Mouse (Mus musculus): ENCODE results near the gene H1f0.

Gene H1f0

DNA sequence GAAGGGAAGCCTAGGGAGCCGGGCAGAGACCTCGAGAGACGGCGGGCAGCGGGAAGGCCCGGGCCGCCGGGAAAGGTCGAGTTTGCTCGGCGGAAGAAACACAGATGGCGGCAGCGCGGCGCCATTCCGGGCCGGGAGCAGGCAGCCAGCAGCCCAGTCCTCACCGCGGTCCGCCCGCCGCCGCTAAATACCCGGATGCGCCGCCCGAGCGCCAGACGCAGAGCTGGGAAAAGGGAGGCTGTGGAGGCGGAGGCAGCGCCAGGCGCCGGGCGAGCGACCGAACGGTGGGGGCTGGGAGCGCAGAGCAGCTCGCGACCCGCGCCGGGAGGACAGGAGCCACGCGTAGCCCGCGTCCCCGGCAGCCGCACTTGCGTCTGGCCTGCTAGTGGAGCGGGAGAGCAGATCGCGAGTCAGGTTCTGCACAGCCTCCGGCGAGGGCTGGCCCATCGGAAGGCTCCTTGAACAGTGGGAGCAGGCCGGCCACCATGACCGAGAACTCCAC lies at the start of gene H1f0:
H1f0 (plus strand) TSS at position 214 of the 502 bp plus-strand sequence.
- peak; percentile 75 to 80 for DNase-seq

DNA sequence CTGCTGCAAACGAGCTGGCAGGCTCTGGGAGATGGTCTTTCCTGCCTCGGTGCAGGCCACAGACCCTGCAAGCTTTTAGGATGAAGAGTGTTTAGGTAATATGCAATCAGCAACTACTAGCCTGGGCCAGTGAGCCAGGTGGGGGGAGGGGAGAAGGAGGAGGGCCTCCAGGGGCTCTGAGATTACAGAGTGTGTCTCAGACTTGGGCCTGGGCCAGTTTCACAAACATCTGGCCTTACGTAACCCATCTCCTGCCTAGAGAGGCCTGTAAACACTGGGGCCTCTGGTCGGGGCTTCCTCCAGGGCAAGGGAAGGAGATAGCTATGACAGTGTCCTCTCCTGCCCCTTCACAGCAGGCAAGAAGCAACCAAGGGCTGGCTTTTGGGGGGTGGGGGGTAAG lies 49.4 kb upstream of the H1f0 start:
- DNase-seq, result no peak

DNA sequence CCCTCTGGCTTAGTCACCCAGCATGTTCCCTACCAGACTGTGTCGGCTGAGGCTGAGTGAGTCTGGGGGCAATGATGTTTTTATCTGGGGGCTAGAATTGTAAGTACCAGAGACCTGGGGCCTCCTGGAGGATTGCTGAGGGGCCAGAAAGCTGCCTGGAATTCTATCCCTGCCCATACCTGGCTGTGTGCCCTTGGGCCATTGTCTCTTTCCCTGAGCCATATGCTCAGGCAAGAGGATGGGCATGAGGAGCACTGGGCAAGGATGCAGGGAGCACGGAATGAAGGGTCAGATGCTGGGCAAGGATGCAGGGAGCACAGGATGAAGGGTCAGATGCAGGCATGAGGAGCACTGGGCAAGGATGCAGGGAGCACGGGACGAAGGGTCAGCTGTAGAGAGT lies 48.2 kb upstream of the H1f0 start:
- DNase-seq, result no peak

DNA sequence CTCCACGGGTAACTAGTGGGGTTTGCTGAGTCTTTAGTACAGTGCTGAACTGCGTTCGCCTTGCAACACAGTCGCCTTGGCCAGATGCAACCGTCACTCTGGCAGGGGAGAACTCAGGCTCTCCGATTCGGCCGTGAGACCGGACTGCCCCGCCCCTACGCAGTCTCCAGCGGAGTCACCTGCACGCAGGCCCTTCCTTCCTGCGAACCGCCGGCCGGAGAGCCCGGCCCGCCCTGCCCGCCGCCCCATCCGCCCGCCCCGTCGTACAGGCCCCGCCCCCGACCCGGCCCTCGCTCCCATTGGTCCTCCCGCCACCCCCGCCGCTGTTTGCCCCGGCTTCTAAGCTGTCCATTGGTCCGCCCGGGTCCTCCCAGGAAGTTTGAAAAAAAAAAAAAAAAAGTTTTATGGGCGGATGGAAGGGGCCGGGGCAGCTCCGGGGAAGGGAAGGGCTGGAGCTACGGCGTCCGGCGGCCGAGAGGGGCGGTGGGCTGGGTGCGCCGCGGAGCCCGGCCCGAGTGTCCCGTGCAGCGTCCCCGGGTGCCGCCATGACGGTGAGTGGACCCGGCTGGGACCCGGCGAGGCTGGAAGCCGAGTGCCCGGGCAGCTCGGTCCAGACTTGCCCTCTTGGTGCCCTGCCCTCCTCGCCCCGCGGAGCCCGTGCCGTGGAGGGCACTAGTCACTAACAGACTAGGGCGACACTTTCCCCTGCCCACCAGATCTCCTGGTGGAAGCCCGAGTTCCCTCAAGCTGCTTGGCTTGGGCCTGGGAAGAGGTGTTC lies 45.4 kb upstream of the H1f0 start:
- peak; percentile 82 to 86 for DNase-seq

DNA sequence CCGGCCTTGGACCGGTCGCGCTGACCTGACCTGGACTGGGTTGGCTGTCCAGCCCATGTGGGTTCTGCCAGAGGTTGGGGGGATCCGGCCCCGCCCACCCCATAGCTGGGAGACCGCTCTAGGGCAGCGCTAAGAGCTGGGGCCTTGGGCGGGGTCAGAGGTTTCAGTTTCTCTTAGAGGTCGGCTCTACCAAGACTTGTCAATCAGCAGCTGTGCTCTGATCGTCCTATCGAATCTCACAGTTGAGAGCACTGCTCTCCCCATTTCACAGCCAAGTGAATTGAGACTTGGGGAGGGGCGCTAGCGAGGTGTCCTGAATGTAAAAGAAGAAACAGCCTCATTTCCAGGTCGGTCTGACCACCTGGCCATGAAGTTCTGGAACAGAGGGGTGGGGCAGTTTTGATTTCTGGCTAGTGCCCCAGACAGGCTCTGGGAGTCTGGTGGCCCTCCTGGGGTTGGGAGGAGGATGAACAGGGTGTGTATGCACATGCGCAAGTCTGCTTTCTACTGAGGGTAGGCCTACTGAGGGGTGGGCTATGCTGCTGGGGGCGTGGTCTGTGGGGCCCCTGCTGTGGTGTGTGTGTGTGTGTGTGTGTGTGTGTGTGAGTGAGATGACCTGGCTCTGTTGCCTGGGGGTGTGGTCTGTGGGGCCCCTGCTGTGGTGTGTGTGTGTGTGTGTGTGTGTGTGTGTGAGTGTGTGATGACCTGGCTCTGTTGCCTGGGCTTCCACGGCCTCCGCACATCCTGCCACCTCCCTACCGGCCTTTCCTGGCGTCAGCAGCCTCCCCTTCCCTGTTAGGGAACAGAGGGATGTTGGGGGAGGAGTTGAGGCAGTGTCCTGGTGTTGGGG lies 44.6 kb upstream of the H1f0 start:
- DNase-seq, result peak; percentile 42 to 66

DNA sequence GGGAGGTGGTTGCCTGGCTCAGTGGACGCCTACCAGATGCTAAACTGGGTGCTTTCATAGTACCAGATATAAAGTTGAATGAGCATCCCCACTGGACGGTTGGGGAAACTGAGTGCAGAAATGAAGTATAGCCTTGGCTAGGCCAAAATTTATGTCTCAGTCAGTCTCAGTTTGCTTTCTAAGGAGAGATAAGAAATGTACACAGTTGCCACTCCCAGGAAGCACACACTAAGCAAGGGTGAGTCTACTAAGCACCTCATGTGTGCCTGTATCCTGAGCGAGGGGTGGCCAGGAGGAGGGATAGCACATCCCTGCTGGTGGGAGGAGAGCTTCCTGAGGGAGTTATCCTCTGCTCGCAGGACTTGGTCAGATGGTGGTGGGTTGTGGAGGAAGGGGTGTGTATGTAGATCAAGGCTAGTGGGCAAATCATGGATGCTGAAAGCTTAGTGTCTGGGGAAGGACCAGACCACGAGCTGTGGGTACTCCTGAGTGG lies 43.9 kb upstream of the H1f0 start:
- no peak for DNase-seq

DNA sequence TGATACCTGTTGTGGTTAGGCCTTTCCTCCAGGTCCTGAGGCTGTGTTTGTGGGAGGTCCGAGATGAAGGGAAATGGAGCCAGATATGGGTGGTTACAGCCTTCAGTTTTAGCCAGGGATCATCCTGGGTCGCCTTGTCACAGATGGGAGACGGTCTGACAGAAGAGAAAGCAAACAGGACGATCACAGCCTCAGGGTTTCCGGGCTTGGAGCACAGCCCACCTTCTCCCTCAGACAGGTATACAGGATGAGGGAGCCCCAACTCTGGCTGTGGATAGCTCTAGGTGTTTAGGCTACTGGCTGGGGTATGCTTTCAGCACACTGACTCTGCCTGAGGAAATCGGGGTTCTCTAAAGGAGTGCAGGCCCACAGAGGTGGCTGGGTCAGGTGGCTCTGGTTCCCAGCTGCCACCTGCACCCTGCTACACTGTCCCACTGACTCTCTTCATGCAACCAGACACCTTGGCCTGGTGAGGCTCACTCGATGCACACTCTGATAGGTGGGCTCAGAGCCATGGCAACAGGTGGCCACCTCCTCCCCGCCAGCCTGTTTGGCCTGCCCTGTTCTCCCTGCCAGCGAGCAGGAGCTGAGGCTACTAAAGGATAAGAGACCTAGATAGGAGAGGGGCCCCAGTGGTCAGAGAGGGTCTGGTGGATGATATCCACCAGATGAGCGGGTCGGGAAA lies 41.6 kb upstream of the H1f0 start:
- DNase-seq, result no peak

DNA sequence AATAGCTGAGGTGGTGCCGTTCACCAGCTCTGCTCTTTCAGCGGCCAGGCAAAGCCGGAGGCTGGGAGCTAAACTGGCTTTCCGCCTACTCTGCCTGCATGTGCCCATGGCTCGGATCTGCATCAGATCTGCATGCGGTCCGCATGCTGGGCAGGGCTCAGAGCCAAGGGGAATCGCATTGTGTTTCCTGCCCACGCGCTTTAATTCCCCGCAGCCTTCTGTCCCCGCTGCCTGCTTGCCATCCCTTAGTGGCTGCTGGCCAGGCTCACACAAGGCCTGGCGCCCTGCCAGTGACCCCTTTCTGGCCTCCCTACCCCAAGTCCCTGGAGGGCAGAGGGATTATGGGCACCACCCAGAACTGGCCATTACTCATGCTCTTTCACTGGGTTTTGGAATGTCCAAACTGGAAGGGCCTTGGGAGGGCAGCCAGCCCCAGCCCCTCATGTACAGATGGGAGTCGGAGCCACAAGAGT lies 39.7 kb upstream of the H1f0 start:
- DNase-seq, result no peak

DNA sequence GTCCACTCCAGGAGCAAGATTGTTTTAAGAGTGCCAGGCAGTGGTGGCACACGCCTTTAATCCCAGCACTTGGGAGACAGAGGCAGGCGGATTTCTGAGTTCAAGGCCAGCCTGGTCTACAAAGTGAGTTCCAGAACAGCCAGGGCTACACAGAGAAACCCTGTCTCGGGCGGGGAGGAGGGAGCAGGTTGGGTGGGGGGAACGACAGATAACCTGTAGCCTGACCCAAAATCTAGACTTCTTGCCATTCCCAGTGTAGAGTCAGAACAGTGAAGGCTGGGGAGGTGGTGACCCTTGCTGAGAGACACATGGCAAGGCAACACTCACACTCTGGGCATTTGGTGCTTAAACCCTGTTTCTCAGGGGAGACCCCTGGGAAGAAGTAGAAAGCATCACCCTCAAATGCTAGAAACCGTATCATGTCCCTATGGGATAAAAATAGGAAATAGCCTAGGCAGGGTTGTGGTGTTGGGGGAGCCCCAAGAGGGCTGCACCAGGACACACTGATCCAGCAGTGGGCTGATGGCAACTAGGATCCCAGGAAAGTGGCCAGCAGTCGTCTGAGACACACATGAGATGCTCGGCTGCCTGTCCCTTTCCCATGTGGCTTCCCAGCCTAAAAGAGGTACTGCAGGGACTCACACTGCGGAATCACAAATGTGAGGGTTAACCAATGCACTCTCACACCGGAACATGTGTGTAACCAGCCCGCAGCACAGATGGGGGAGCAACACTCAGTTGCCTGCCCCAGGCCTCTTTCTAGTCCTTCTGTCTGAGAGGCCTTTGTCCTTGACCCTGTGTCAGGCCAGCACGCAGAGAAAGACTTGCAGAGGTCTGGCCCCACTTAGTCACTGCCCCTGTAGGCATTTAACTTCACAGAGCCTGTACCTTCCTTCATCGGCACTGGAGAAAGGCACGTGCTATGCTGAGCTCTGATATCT lies 38.8 kb upstream of the H1f0 start:
- DNase-seq, result no peak

DNA sequence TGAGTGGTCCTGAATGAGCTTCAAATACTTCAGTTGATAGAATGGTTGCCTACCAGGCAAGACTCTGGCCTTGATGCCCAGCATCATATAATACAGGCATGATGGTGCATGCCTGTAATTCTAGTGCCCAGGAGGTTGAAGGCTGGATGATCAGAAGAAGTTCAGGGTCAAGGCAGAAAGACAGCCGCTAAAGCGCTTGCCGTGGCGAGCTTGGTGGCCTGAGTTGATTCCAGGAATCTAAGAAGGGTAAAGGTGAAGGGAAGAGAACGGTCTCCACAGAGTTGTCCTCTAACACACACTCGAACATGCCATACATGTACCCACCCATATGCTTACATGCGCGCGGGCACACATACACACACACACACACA lies 38.2 kb upstream of the H1f0 start:
- no peak for DNase-seq

DNA sequence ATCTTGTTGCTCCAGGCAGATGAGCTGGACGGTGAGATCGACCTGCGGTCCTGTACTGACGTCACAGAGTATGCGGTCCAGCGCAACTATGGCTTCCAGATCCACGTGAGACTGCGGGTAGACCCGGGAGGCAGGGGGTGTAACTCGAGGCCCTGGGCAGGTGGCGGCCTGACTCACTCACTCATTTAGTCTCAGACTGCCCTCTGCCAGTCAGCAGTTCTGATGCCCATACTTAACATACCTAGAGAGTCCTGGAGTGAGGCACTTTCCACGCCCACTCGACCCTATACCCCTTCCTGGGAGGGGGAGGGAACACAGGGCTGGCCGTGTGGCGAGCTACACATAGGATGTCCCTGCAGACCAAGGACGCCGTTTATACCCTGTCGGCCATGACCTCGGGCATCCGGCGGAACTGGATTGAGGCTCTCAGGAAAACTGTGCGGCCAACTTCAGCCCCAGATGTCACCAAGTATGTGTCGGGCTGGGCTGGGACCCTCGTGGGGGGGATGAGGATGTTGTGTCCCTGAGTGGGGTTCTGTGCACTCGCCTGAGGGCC lies 37.2 kb upstream of the H1f0 start:
- no peak for DNase-seq

DNA sequence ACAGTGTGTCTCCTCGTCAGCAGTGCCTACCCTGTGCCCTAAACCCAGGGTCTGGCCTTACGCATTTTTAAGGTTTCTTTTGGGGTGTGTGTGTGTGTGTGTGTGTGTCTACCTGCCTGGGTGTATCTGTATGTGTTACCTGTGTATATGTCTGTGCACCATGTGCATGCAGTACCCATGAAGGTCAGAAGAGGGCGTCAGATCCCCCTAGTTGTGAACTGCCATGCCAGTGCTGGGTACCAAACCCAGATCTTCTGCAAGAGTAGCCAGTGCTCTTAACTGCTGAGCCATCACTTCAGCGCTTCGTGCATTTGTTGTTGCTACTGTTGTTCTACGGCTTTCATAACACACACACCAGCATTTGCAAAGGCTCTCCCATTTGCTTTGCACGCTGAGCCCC lies 36.0 kb upstream of the H1f0 start:
- no peak for DNase-seq

DNA sequence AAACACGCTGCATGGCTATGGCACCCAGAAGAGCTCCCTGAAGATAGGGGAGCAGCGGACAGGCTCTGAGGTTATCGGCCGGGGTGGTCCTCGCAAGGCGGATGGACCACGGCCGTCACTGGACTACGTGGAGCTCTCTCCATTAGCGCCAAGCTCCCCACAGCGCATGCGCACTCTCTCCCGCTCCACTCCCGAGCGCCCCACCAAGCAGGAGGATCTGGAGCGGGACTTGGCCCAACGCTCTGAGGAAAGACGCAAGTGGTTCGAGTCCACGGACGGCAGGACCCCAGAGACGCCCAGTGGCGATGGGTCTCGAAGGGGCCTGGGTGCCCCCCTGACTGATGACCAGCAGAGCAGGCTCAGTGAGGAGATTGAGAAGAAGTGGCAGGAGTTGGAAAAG lies 35.3 kb upstream of the H1f0 start:
- no peak for DNase-seq

DNA sequence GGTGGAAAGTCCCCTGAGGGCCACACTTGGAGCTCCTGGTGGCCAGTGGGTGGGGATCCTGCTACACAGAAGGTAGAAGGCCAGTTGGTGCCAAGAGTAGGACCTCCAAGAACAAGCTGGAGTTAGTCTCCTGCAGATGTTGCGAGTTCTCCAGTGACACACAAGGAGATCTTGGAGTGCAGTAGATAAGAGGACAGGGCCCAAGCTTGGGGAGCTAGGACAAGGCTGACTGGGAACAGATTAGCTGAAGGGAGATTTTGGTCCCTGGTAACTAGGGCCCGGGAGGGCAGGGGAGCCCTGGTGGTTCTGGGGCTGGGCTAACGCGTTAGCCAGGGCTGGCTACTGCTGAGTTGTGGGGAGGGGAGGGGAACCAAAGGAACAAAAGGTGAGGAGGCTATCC lies 32.3 kb upstream of the H1f0 start:
- DNase-seq, result no peak

DNA sequence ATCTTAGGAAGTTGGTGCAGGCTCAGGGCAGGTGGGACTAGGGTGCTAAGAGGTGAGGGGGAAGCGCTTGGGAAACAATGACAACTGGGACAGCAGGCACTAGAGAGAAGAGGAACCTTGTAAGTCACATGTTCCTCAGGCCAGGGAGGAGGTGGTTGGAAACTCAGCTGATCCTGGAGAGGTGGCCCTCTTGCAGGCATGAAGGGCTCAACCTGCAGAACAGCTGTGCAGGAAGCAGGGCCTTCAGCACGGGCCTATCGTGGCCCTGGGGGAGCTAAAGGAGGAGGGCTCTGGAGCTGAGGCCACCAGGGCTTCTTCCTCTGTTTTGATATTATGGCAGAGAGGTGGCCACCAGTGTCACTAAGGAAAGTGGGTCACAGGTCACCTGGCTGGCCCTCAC lies 31.6 kb upstream of the H1f0 start:
- peak; percentile 39 to 65 for DNase-seq

DNA sequence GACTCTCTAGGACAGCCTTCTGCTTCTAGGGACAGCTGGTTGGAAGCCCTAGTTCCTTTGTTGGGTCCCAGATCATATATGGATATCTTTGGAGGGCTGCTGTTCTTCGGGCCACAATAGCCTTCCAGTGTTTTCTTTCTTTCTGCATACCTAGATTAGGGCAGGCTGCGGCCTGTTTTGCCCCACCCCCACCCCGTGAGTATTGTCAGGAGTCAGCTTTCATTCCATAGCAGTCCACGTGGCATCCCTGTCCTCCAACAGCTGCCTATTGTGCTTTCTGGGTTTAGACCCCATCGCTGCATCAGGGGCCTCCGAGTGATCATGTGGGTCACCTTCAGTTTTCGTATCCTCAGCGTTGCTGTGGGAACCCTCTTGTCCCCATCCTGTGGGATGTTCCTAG lies 29.9 kb upstream of the H1f0 start:
- DNase-seq, result no peak

DNA sequence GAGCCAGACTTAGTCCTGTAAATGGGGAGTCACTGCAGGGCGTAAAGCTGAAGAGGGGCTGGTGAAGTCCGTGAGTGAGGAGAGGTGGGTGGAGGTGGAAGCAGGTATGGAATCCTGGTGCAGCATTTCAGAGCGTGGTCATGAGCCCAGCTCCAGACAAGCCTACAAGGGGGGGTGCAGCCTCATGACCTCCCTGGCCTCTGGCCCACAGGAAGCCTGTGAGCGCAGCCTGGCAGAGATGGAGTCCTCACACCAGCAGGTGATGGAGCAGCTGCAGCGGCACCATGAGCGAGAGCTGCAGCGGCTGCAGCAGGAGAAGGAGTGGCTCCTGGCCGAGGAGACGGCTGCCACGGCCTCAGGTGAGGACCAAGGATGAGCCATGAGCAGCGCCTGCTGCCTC lies 28.7 kb upstream of the H1f0 start:
- peak in 1 of 2 experiments; percentile 45 for DNase-seq

DNA sequence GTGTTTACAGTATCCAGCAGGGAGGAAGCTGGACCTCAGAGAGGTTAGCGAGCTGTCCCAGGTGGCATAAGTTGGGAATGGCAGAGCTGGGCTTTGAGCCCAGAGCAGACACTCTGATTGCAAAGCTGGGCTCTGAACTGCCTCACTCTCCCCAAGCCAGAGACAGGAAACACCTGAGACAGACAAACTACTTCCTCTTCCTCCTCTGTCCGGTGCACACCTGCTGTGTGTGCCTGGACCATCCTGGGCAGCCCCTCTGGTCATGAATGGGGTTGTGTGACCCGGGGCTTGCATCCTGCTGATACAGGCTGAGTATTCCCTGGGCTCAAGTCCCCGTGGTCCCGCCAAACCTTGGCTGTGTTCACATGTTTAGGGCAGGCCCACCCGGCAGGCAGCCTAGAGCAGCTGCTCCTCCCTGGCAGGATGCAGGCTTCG lies 27.9 kb upstream of the H1f0 start:
- peak in 1 of 2 experiments; percentile 36 for DNase-seq

DNA sequence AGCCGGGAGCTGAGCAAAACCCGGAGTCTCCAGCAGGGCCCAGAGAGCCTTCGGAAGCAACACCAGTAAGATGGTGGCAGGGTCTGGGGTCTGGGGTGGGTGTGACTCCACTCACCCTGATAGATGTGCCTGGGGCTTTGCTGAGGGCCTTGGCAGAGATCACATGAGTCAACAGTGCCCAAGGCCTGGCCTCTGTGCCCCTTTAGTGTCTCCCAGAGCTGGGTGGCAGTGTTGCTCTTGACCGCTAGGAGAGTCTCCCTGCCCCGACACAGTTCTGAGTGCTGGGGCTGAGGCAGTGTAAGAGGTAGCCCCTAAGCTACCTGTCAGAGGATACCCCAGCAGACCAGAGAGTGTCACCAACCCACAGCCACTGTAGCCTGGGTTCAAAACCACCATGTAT lies 26.7 kb upstream of the H1f0 start:
- no peak for DNase-seq

DNA sequence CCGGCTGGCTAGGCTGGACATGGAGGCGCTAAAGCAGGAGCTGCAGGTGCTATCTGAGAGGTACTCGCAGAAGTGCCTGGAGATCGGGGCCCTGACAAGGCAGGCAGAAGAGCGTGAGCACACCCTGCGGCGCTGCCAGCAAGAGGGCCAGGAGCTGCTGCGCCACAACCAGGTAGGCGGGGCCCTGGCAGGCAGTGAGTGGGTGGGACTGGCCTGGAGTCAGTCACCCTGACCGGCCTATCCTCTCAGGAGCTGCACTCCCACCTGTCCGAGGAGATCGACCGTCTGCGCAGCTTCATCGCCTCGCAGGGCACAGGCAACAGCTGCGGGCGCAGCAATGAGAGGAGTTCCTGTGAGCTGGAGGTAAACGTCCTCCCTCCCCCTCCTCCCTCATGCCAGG lies 26.2 kb upstream of the H1f0 start:
- no peak for DNase-seq

DNA sequence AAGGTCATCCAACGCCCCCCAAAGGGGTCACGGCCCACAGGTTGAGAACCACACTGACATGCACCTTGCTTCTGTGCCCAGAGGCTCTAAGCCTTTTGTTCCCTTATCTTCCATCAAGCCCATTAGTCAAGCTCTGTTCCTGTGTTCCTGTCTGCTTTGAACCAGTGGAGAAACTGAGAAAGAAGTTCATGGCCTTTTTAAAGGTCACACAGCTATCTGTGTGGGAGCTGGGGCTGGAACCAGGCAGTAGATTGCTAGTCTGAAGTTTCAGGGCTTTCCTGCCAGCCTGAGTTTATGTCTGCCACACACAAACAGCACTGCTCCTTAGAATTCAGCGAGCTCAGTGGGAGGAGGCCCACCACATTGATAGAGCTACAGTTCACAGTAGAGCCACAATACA lies 25.2 kb upstream of the H1f0 start:
- no peak for DNase-seq

DNA sequence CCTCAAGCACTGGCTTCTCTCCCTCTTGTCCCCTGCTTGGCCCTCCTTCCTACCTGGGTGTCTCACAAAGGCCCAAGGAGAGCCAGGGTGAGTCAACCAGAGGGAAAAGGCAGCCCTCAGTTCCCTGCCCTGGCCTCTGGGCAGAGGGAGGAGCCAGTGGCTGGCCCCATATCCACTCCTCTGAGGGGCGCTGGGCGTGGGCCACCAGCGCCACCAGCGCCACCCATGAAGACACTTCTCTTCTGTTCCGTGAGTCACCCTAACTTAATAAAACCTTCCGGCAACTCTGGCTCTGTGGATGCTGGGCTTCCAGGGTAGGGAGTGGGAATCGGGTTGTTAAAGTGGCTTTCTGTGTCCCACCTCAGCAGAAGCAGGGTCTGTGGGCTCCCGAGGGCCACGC lies 22.7 kb upstream of the H1f0 start:
- DNase-seq, result no peak
